Mouse (Mus musculus) heart, embryonic 14.5 days (tissue): Measurements from ENCODE around the gene Flot1. TPM values are rescaled to one million over a fixed set of nuclear protein-coding genes. Genes with fewer than 3 reads are reported as not detected.

Source experiments
- ATAC-seq: fragments of 200-750 bp; cut with Nextera tagmentation; 2 replicates; pipeline ENCODE4 v1.8.0; 2017; ENCODE audit warnings: low read depth, moderate TSS enrichment; ENCODE audit not compliant: insufficient number of reproducible peaks, insufficient read depth, low FRiP score
- H3K27ac ChIP-seq, 2 experiments: fragments of 200-500 bp in 1 of 2; fragments of 300-500 bp in 1 of 2; sonication (generic) in 1 of 2; replicated peaks in 1 of 2; 2 replicates each; pipeline ENCODE4 v1.5.1; 2012 to 2014; ENCODE audit warnings: low read depth in 2 of 2, low read length in 2 of 2, control low read depth in 1 of 2, mild to moderate bottlenecking in 1 of 2, mixed read lengths in 1 of 2; ENCODE audit not compliant: control insufficient read depth in 1 of 2, insufficient read depth in 1 of 2
- H3K27me3 ChIP-seq: fragments of 300-500 bp; sonication (generic); 2 replicates; pipeline ENCODE4 v1.6.1; 2014; ENCODE audit warnings: mild to moderate bottlenecking, low read length, control low read depth; ENCODE audit not compliant: control insufficient read depth, insufficient read depth
- H3K36me3 ChIP-seq: fragments of 300-500 bp; sonication (generic); 2 replicates; pipeline ENCODE4 v1.6.1; 2014; ENCODE audit warnings: mild to moderate bottlenecking, control low read depth, low read length, mixed read lengths; ENCODE audit not compliant: control insufficient read depth, insufficient read depth
- H3K4me1 ChIP-seq, 2 experiments: fragments of 200-500 bp in 1 of 2; fragments of 300-500 bp in 1 of 2; sonication (generic) in 1 of 2; 2 replicates each; pipeline ENCODE4 v1.6.1; 2012 to 2014; ENCODE audit warnings: low read length in 2 of 2, control low read depth in 1 of 2, mixed read lengths in 1 of 2; ENCODE audit not compliant: control insufficient read depth in 2 of 2, insufficient read depth in 2 of 2
- H3K4me2 ChIP-seq: fragments of 300-500 bp; sonication (generic); 2 replicates; pipeline ENCODE4 v1.6.1; 2014; ENCODE audit warnings: mild to moderate bottlenecking, low read length
- H3K4me3 ChIP-seq, 2 experiments: fragments of 200-500 bp in 1 of 2; fragments of 300-500 bp in 1 of 2; sonication (generic) in 1 of 2; 2 replicates each; pipeline ENCODE4 v1.5.1; 2012 to 2014; ENCODE audit warnings: low read length in 2 of 2, mild to moderate bottlenecking in 2 of 2, control low read depth in 1 of 2, low read depth in 1 of 2, moderate library complexity in 1 of 2; ENCODE audit not compliant: control insufficient read depth in 1 of 2, insufficient read depth in 1 of 2
- H3K9ac ChIP-seq: fragments of 300-500 bp; sonication (generic); 2 replicates; pipeline ENCODE4 v1.6.1; 2014; ENCODE audit warnings: mild to moderate bottlenecking, low read length
- H3K9me3 ChIP-seq: fragments of 300-500 bp; sonication (generic); 2 replicates; pipeline ENCODE4 v1.6.1; 2016; ENCODE audit warnings: low read length, control low read depth; ENCODE audit not compliant: control insufficient read depth
- WGBS: fragments of 180-500 bp; shearing (Covaris S2); extraction: QIAGEN DNeasy Blood & Tissue Kit; methylation state at CpG from one replicate; pipeline ENCODE4 v1.1.7; 2014; 5-methylcytosine and 5-hydroxymethylcytosine counted together
- polyA plus RNA-seq: library from polyadenylated mRNA; unstranded; fragments of >200 nt; fragmentation: Nextera tagmentation; extraction: Ambion mirVana; gene quantifications from 2 replicates; pipeline ENCODE4 v1.2.1, GENCODE M21; 2014

Flot1 gene
- 86.8 and 93.7 TPM in 2 replicates for polyA plus RNA-seq

DNA sequence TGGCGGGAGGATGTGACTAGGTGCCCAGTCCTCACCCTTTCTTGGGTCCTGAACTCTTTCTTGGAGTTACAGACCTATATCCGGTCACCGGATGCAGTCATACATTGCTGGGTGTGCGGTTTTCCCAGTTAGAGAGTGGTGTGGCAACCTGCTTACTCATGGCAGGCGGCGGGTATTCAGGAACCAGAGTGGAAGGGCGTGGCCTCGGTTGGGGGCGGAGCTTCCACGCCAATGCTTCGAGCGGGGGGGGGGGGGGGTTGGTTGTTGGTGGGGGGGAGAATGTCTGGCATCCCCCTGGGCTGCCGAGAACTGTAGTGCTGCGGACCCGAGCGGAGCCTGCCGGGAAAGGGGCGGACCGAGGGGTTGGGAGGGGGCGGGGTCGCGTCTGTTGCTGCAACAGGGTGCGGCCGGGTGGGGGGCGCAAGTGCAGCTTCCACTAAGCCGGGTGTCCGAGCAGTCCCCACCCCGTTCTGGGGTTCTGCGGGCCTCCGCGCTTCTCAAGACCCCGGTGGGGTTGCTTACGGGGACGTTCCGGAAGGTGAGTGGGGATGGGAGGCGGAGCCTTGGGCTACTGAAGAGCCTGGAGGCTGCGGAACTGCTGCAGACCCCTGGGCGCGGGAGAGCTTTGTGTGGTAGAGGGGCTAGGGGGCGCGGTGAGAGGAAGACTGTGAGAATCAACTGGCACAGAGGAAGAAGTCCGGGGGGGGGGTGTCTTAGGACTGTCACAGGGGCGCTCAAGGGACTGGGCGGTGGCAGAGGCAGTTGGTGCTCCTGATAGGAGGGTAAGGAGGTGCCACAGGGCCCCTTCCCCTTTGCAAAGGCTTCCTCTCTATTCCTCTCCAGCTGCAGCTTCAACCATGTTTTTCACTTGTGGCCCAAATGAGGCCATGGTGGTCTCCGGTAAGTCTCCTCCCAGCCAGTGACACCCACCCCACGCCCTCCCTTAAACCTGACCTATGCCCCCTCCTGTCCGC lies at the start of gene Flot1:
TSS of gene Flot1 (plus strand) at position 267 of the 974 bp plus-strand sequence.
- peaks cover 39% of the 10 kb centered on the region for H3K36me3 ChIP-seq
- no peaks in the 10 kb centered on the region for H3K27me3 ChIP-seq
- H3K4me1 ChIP-seq, result peaks cover 2 to 22% of the 10 kb centered on the region in 2 experiments; a peak in 3 of 4 replicates
- H3K4me3 ChIP-seq, result peak within 1 kb of the TSS; percentile 70 to 76
- peak within 1 kb of the TSS; percentile 95 for H3K4me2 ChIP-seq
- WGBS, result 1% methylated on average over 45 of the region's 47 CpGs
- peak within 1 kb of the TSS; percentile 69 to 89 for H3K27ac ChIP-seq
- peak within 1 kb of the TSS; percentile 91 for H3K9ac ChIP-seq
- H3K9me3 ChIP-seq, result no peaks in the 10 kb centered on the region
- peak; percentile 82 for ATAC-seq

DNA sequence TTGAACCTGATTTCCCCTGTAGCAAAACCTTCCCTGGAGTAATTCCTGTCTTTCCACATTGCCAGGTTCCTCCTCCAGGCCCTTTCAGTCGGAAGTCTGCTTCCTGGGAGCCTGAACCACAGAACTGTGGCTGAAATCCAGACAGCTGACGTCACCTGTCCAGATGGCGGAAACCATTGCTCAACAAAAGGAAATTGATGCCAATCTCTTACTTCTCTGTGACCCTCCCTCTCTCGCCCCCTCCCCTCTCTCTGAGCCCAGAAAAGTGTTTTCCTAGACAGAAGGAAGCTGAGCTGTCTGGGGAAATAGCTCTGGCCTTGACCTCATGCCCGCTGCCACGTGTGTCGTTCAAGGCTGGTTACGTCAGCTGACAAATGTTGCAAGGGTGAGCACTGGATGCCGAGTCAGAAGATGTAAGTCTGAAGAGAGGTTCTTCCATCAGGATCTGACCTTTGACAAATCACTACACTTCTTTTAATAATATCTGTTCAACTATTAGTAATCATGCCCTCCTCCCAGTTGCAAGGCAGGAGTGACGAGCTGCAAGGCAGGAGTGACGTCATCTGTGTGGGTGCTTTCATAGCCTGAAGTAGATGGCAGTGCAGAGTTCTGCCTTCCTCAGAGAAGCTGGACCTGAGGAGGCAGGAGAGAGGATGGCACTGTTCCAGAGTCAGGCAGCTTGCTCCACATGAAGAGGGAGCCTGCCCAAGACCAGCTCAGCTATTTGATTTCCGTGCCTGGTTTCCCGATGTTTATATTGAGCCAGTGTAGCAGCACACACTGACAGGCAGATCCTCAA lies 46.0 kb upstream of the Flot1 start:
- H3K4me2 ChIP-seq, result no peak overlapping the region
- ATAC-seq, result peak; percentile 58
- H3K9me3 ChIP-seq, result no peaks in the 10 kb centered on the region

DNA sequence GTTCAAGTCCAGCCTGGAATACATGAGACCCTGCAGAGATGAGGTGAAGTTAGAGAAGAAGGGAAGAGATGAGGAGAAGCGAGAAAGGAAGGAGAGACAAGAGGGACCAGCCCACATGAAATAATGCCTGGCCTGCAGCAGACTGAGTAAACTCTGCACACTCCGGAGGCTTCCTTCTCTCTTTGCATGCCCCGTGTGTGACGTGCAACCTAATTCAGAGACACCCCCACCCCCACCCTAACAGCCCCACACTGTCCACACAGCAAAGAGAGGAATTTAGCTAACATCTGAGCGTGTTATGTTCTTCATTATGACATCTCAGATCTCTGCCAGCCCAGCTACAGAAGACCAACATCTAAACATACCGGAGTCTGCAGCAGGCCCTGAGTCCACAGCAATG lies 44.1 kb upstream of the Flot1 start:
- H3K27ac ChIP-seq, result no peak overlapping the region
- no peaks in the 10 kb centered on the region for H3K27me3 ChIP-seq
- no peak overlapping the region for H3K4me3 ChIP-seq
- ATAC-seq, result no peak
- H3K9ac ChIP-seq, result no peak overlapping the region
- no peaks in the 10 kb centered on the region for H3K36me3 ChIP-seq
- peaks cover 20 to 24% of the 10 kb centered on the region in 2 experiments for H3K4me1 ChIP-seq
- 59% methylated on average over 6 of the region's 6 CpGs for WGBS
- no peak overlapping the region for H3K4me2 ChIP-seq
- no peaks in the 10 kb centered on the region for H3K9me3 ChIP-seq

More for the DNA sequence above, 46.0 kb upstream of the Flot1 start:
- Histone ChIP-seq H3K27me3 (no peaks in the 10 kb centered on the region), H3K27ac (peak overlapping the region; percentile 66 to 76), H3K4me1 (peaks cover 17 to 18% of the 10 kb centered on the region in 2 experiments), H3K9ac (no peak overlapping the region), H3K4me3 (no peak overlapping the region), H3K36me3 (no peaks in the 10 kb centered on the region)
- WGBS, result 36% methylated on average over 13 of the region's 13 CpGs

DNA sequence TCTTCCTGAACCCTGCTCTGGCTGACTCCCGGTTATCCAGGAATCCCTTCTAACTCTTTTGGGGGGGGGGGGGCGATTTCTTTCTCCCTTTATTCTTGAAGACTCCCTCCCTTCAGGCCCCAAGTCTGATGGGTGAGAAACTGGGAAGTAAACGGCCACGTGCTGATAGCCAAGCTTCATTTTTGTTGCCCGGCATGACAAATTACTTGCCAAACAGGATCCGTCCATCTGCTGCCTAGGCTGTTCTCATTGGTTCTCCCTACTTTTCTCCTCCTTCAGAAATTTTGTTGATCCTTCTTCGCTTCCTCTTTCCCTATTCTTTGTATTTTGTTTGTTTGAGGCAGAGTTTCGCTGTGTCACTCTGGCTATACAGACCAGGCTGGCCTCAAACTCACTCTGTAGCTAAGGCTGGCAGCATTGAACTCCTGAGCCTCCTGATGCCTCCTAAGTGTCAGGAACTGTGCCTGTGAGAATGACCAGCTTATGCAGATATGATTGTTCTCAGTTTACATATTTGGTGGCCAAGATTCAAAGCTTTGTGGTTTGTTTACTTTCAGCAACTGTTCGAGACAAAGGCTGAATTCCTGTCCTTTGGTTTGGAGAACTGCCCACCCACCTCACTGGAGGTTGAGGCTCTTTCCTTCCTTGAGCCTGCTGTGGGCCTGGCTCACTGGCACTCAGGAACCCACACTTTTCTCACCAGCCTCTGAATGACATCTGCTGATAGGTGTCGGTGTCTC lies 43.4 kb upstream of the Flot1 start:
- Histone ChIP-seq H3K4me3 (no peak overlapping the region), H3K9ac (no peak overlapping the region), H3K4me2 (no peak overlapping the region), H3K4me1 (peaks cover 25 to 28% of the 10 kb centered on the region in 2 experiments), H3K27me3 (no peaks in the 10 kb centered on the region), H3K36me3 (no peaks in the 10 kb centered on the region), H3K9me3 (no peaks in the 10 kb centered on the region), H3K27ac (no peak overlapping the region)
- 69% methylated on average over 10 of the region's 10 CpGs for WGBS
- ATAC-seq, result no peak

DNA sequence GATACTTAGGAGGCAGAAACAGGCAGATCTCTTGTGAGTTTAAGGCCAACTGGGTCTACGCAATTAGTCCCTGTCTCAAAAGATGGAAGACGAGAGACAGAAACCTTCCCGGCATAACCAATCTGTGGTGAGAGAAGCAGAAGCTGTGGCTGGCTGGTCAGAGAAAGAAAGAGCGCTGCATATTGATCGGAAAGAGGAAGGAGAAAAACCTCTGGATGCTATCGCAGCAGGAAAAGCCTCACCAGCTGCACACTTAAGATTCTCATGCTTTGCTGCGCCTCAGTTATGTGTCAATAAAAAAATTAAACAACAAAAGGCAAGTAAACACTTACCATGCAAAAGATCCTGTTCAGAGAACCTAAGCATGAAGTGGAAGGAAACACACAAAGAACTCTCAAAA lies 42.7 kb upstream of the Flot1 start:
- WGBS, result 93% methylated on average over 7 of the region's 7 CpGs
- Histone ChIP-seq H3K9me3 (no peaks in the 10 kb centered on the region), H3K4me2 (no peak overlapping the region), H3K4me3 (no peak overlapping the region), H3K27me3 (no peaks in the 10 kb centered on the region), H3K4me1 (peaks cover 29 to 33% of the 10 kb centered on the region in 2 experiments), H3K27ac (no peak overlapping the region), H3K9ac (no peak overlapping the region), H3K36me3 (no peaks in the 10 kb centered on the region)
- no peak for ATAC-seq

DNA sequence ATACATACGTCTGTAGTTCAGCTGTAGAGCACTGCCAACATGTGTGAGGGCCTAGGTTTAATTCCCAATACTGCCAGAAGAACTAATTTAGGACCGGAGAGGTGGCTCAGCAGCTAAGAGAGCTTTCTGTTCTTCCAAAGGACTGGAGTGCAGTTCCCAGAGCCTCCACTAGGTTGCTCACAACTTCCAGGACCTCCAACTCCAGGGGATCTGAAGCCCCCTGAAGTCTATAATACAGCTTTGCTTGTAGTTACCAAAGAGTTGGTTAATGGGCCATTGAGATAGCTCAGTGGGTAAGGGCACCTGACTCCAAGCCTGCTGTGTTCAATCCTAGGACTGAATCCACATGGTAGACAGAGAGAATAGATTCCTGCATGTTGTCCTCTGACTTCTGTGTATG lies 40.6 kb upstream of the Flot1 start:
- Histone ChIP-seq H3K4me2 (no peak overlapping the region), H3K9ac (no peak overlapping the region), H3K27me3 (no peaks in the 10 kb centered on the region), H3K27ac (no peak overlapping the region), H3K36me3 (no peaks in the 10 kb centered on the region), H3K4me1 (peaks cover 20 to 28% of the 10 kb centered on the region in 2 experiments), H3K4me3 (no peak overlapping the region), H3K9me3 (no peaks in the 10 kb centered on the region)
- ATAC-seq, result no peak
- 76% methylated on average over 2 of the region's 2 CpGs for WGBS

DNA sequence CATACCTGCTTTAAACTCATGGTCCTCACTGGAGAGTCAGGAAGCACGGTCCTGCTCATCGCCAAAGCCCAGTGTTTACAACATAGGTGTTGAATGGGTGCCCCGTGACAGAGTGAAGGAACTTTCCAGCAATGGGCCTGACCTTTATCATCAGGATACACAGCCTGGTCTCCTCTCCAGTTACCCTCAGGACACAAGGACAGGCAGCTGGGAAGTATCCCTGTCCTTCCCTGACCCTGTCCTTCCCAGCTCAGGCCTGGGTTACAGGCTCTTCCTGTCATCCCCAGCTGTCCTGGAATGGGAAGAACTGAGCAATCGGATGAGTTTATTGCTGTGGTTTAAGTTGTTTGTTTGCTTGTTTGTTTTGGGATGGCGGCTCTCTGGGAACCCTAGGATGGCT lies 40.1 kb upstream of the Flot1 start:
- H3K4me1 ChIP-seq, result peaks cover 18 to 24% of the 10 kb centered on the region in 2 experiments
- no peak overlapping the region for H3K4me3 ChIP-seq
- no peaks in the 10 kb centered on the region for H3K36me3 ChIP-seq
- H3K9ac ChIP-seq, result no peak overlapping the region
- no peak overlapping the region for H3K4me2 ChIP-seq
- no peaks in the 10 kb centered on the region for H3K9me3 ChIP-seq
- H3K27ac ChIP-seq, result no peak overlapping the region
- no peak for ATAC-seq
- WGBS, result 86% methylated on average over 5 of the region's 5 CpGs
- H3K27me3 ChIP-seq, result no peaks in the 10 kb centered on the region
